Mouse (Mus musculus) granulocyte monocyte progenitor cell, adult 5-6 weeks (primary cell): ENCODE results near the gene Acss1. TPM values are rescaled to one million over a fixed set of nuclear protein-coding genes. Genes with fewer than 3 reads are reported as not detected.

ENCODE experiments used
- ATAC-seq: replicated peaks from 2 replicates; pipeline ENCODE4 v1.8.0; 2016; ENCODE audit warnings: mild to moderate bottlenecking, moderate TSS enrichment, inconsistent platforms; ENCODE audit not compliant: poor library complexity, severe bottlenecking
- total RNA-seq, 2 experiments: library from RNA; stranded (forward) in 1 of 2; stranded (reverse) in 1 of 2; fragments of 200-712, 200-1000 nt in 1 of 2; fragments of >200 nt in 1 of 2; fragmentation: Nextera tagmentation in 1 of 2; gene quantifications; 2 replicates each; pipeline ENCODE4 v1.2.3; 2014 to 2017

Acss1 gene
- total RNA-seq, 2 experiments from 2014 or later = 12.2 to 14.5 TPM

GRCm38 (mm10) chr2:150667065-150667819 lies 1.1 kb downstream of the Acss1 start:
- ATAC-seq = peak; percentile 24

- 0 out of 2 replicates have a peak, but pooled peaks have one; percentile 12 for ATAC-seq
These were observed 1.6 kb downstream of the Acss1 start for GRCm38 (mm10) chr2:150666723-150667064.

GRCm38 (mm10) chr2:150665534-150666451 lies 2.5 kb downstream of the Acss1 start:
- no peak for ATAC-seq

GRCm38 (mm10) chr2:150665006-150665405 lies 3.3 kb downstream of the Acss1 start:
- no peak for ATAC-seq

- no peak for ATAC-seq
These were observed 4.0 kb downstream of the Acss1 start for GRCm38 (mm10) chr2:150664152-150664920.

- no peak for ATAC-seq
These were observed 5.0 kb downstream of the Acss1 start for GRCm38 (mm10) chr2:150663255-150663654.

- ATAC-seq = no peak
These were observed 6.3 kb downstream of the Acss1 start for GRCm38 (mm10) chr2:150662007-150662406.

GRCm38 (mm10) chr2:150660668-150661451 lies 7.4 kb downstream of the Acss1 start:
- ATAC-seq = no peak

GRCm38 (mm10) chr2:150660049-150660448 lies 8.3 kb downstream of the Acss1 start:
- no peak for ATAC-seq

GRCm38 (mm10) chr2:150656975-150657768 lies 11.1 kb downstream of the Acss1 start:
- no peak for ATAC-seq

GRCm38 (mm10) chr2:150656112-150656511 lies 12.2 kb downstream of the Acss1 start:
- peak; percentile 58 for ATAC-seq

GRCm38 (mm10) chr2:150655290-150655689 lies 13.0 kb downstream of the Acss1 start:
- no peak for ATAC-seq

GRCm38 (mm10) chr2:150654814-150655213 lies 13.5 kb downstream of the Acss1 start:
- no peak for ATAC-seq

GRCm38 (mm10) chr2:150651366-150651765 lies 16.9 kb downstream of the Acss1 start:
- no peak for ATAC-seq

GRCm38 (mm10) chr2:150650511-150651074 lies 17.7 kb downstream of the Acss1 start:
- no peak for ATAC-seq

- peak; percentile 25 for ATAC-seq
These were observed 19.9 kb downstream of the Acss1 start for GRCm38 (mm10) chr2:150648300-150648895.

GRCm38 (mm10) chr2:150647681-150648299 lies 20.5 kb downstream of the Acss1 start:
- ATAC-seq = peak; percentile 78
